Mouse (Mus musculus) intestine, postnatal 0 days (tissue): ENCODE results near the gene R3hdml. TPM values are rescaled to one million over a fixed set of nuclear protein-coding genes. Genes with fewer than 3 reads are reported as not detected.

ENCODE experiments used
- ATAC-seq: fragments of 200-750 bp; cut with Nextera tagmentation; 2 replicates; pipeline ENCODE4 v1.8.0; 2017; ENCODE audit warnings: mild to moderate bottlenecking, moderate TSS enrichment, moderate library complexity
- H3K27ac ChIP-seq: fragments of 300-500 bp; sonication (generic); 2 replicates; pipeline ENCODE4 v1.5.1; 2014; ENCODE audit warnings: mild to moderate bottlenecking, low read depth, low read length, moderate library complexity
- H3K27me3 ChIP-seq: fragments of 300-500 bp; sonication (generic); replicated peaks from 2 replicates; pipeline ENCODE4 v1.6.1; 2014; ENCODE audit warnings: low read length, mixed read lengths; ENCODE audit not compliant: control insufficient read depth, insufficient read depth
- H3K36me3 ChIP-seq: fragments of 300-500 bp; sonication (generic); 2 replicates; pipeline ENCODE4 v1.6.1; 2014; ENCODE audit warnings: mild to moderate bottlenecking, moderate library complexity; ENCODE audit not compliant: control insufficient read depth, insufficient read depth
- H3K4me1 ChIP-seq: fragments of 300-500 bp; sonication (generic); replicated peaks from 2 replicates; pipeline ENCODE4 v1.6.1; 2014; ENCODE audit warnings: antibody characterized with exemption, low read length, mixed read lengths; ENCODE audit not compliant: control insufficient read depth, insufficient read depth
- H3K4me2 ChIP-seq: fragments of 300-500 bp; sonication (generic); replicated peaks from 2 replicates; pipeline ENCODE4 v1.6.1; 2014; ENCODE audit warnings: low read depth, mild to moderate bottlenecking, moderate library complexity
- H3K4me3 ChIP-seq: fragments of 300-500 bp; sonication (generic); 2 replicates; pipeline ENCODE4 v1.5.1; 2014; ENCODE audit warnings: low read depth, low read length
- H3K9ac ChIP-seq: fragments of 300-500 bp; sonication (generic); 2 replicates; pipeline ENCODE4 v1.6.1; 2014; ENCODE audit warnings: mild to moderate bottlenecking, low read depth, low read length
- H3K9me3 ChIP-seq: fragments of 300-500 bp; sonication (generic); 2 replicates; pipeline ENCODE4 v1.6.1; 2016; ENCODE audit warnings: mixed run types; ENCODE audit not compliant: control insufficient read depth
- CTCF ChIP-seq: sonication (generic); IDR thresholded peaks from 2 replicates; pipeline ENCODE4 v1.5.1; 2016; ENCODE audit warnings: low read depth, mild to moderate bottlenecking, control low read depth, antibody characterized with exemption, moderate library complexity
- WGBS: fragments of 180-500 bp; shearing (Covaris S2); extraction: QIAGEN DNeasy Blood & Tissue Kit; methylation state at CpG from one replicate; pipeline ENCODE4 v1.1.7; 2014; 5-methylcytosine and 5-hydroxymethylcytosine counted together
- polyA plus RNA-seq: library from polyadenylated mRNA; unstranded; fragments of >200 nt; fragmentation: Nextera tagmentation; extraction: Ambion mirVana; gene quantifications from 2 replicates; pipeline ENCODE4 v1.2.1, GENCODE M21; 2015

R3hdml gene
- polyA plus RNA-seq, 1 experiment from 2014 or later, result 0.46 TPM

- no peak for ATAC-seq
- H3K27ac ChIP-seq, result peak overlapping the region; percentile 42
- no peaks in the 10 kb centered on the region for H3K9me3 ChIP-seq
- 49% methylated on average over 5 of the region's 5 CpGs for WGBS
- H3K36me3 ChIP-seq, result peaks cover 2% of the 10 kb centered on the region; the same call in 1 of the 2 replicates
- H3K4me1 ChIP-seq, result peaks cover 7% of the 10 kb centered on the region; the same call in 1 of the 2 replicates
- H3K4me3 ChIP-seq, result no peak overlapping the region
- peak overlapping the region; percentile 62 for H3K4me2 ChIP-seq
- H3K9ac ChIP-seq, result no peak overlapping the region
- no peak for TF ChIP-seq CTCF
- H3K27me3 ChIP-seq, result no peaks in the 10 kb centered on the region
Measured at GRCm38 (mm10) chr2:163537443-163537842, 45.3 kb downstream of the R3hdml start.

GRCm38 (mm10) chr2:163538410-163538809 lies 46.3 kb downstream of the R3hdml start:
- Histone ChIP-seq H3K4me3 (0 out of 2 replicates have a peak overlapping the region, but pooled peaks have one; percentile 5), H3K9ac (peak overlapping the region; percentile 17; the same call in 1 of the 2 replicates), H3K4me2 (peak overlapping the region; percentile 62), H3K36me3 (no peaks in the 10 kb centered on the region), H3K27me3 (no peaks in the 10 kb centered on the region), H3K27ac (0 out of 2 replicates have a peak overlapping the region, but pooled peaks have one; percentile 94), H3K9me3 (no peaks in the 10 kb centered on the region), H3K4me1 (peaks cover 7% of the 10 kb centered on the region; the same call in 1 of the 2 replicates)
- no peak for ATAC-seq
- TF ChIP-seq CTCF, result no peak
- WGBS, result 68% methylated on average over 2 of the region's 2 CpGs

GRCm38 (mm10) chr2:163539321-163540040 lies 47.4 kb downstream of the R3hdml start:
- Histone ChIP-seq H3K27ac (peak overlapping the region; percentile 94), H3K9me3 (no peaks in the 10 kb centered on the region), H3K4me1 (peaks cover 4% of the 10 kb centered on the region), H3K27me3 (no peaks in the 10 kb centered on the region), H3K4me3 (peak overlapping the region; percentile 42), H3K36me3 (no peaks in the 10 kb centered on the region), H3K4me2 (peak overlapping the region; percentile 62), H3K9ac (0 out of 2 replicates have a peak overlapping the region, but pooled peaks have one; percentile 27)
- no peak for TF ChIP-seq CTCF
- no peak for ATAC-seq
- WGBS, result 32% methylated on average over 13 of the region's 13 CpGs

- ATAC-seq, result peak; percentile 59
- 36% methylated on average over 9 of the region's 9 CpGs for WGBS
- H3K27me3 ChIP-seq, result no peaks in the 10 kb centered on the region
- H3K4me1 ChIP-seq, result peaks cover 4% of the 10 kb centered on the region; the same call in 1 of the 2 replicates
- peak overlapping the region; percentile 94 for H3K27ac ChIP-seq
- H3K9me3 ChIP-seq, result no peaks in the 10 kb centered on the region
- H3K4me3 ChIP-seq, result peak overlapping the region; percentile 42
- no peaks in the 10 kb centered on the region for H3K36me3 ChIP-seq
- H3K4me2 ChIP-seq, result peak overlapping the region; percentile 62
- peak; percentile 46 for TF ChIP-seq CTCF
- H3K9ac ChIP-seq, result peak overlapping the region; percentile 59
Measured at GRCm38 (mm10) chr2:163540231-163541117, 48.4 kb downstream of the R3hdml start.

GRCm38 (mm10) chr2:163541568-163542182 lies 49.6 kb downstream of the R3hdml start:
- 41% methylated on average over 10 of the region's 10 CpGs for WGBS
- ATAC-seq, result peak; percentile 87
- H3K4me3 ChIP-seq, result peak overlapping the region; percentile 42

More at GRCm38 (mm10) chr2:163541568-163542182, 49.6 kb downstream of the R3hdml start:
- peak overlapping the region; percentile 94 for H3K27ac ChIP-seq
- no peaks in the 10 kb centered on the region for H3K9me3 ChIP-seq
- H3K27me3 ChIP-seq, result no peaks in the 10 kb centered on the region
- H3K4me2 ChIP-seq, result peak overlapping the region; percentile 62
- peak overlapping the region; percentile 59 for H3K9ac ChIP-seq
- no peak for TF ChIP-seq CTCF
- no peaks in the 10 kb centered on the region for H3K36me3 ChIP-seq
- H3K4me1 ChIP-seq, result peaks cover 4% of the 10 kb centered on the region; the same call in 1 of the 2 replicates
